16 mouse cellular contexts compared by ENCODE assay signal in the genomic region with DNA sequence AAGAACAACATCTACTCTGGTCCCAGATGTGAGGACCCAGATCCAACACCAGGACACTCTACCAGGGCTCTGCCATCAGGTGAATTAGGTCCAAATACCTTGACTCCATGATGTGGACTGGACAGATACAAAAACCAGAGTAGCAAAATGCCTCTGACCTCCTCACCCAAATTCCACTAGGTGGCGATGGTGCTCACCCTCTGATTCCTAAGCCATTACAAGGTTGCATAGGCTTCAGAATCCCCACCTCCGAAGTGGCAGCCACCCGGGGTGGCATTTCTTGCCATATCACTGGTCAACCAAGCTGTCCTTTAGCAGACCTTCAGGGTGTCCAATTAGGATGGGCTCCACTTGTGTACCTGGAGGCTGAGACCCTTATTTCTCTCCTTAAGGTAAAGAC. TPM values are rescaled to one million over a fixed set of nuclear protein-coding genes. Genes with fewer than 3 reads are reported as not detected.
DNase-seq lines count a peak whose midpoint lies in the region; ATAC-seq and TF ChIP-seq lines count a peak whose summit lies in the region.
"Not testable (repeated sequence)": the region's sequence is repeated elsewhere in the genome, so short reads cannot be mapped to it uniquely, and the experiment has no call there.
"Had no signal": no experiment of that assay in that cellular context is flagged by ENCODE, and none has a peak within 500 bp of the region (broad histone marks: within the 10 kb centered on the region; RNA-seq: fewer than 3 reads in every experiment).

No protein-coding gene starts in this region.

- H3K4me2 ChIP-seq in kidney, postnatal 0 days (ENCODE audit: low read length); lung, postnatal 0 days (replicated peaks; ENCODE audit: low read depth, low read length): not testable (repeated sequence)

- not testable (repeated sequence) for H3ac ChIP-seq in C2C12 (ENCODE audit: control insufficient read depth, insufficient read length, low read depth)

- not testable (repeated sequence) for H3K4me1 ChIP-seq in kidney, postnatal 0 days (replicated peaks; ENCODE audit: insufficient read depth, low read length); lung, postnatal 0 days (ENCODE audit: insufficient read depth, low read depth, low read length)

- not testable (repeated sequence) for H3K79me2 ChIP-seq in C2C12 (ENCODE audit: control insufficient read depth, insufficient read depth)

- not testable (repeated sequence) for H3K27me3 ChIP-seq in C2C12 (ENCODE audit: control insufficient read depth, insufficient read depth, insufficient read length); kidney, postnatal 0 days (ENCODE audit: insufficient read depth, low read length); lung, postnatal 0 days (replicated peaks; ENCODE audit: insufficient read depth, low read length)

- peak; percentile 74 for ATAC-seq in erythroblast, adult 5-6 weeks (replicated peaks; ENCODE audit: low FRiP score, poor library complexity, severe bottlenecking)
- peak; percentile 33 to 59; a peak in 3 of 4 replicates for ATAC-seq in hematopoietic stem cell, adult 5-6 weeks (replicated peaks in 1 of 2; ENCODE audit: insufficient read depth in 1 of 2, low FRiP score in 2 of 2, low TSS enrichment in 1 of 2, low read depth in 1 of 2, poor library complexity in 2 of 2, severe bottlenecking in 2 of 2)
- ATAC-seq in kidney, postnatal 0 days (replicated peaks; ENCODE audit: low FRiP score, low read depth); lung, postnatal 0 days: not testable (repeated sequence)

- peak; percentile 7 for TF ChIP-seq CTCF in C2C12 (IDR thresholded peaks at IDR 0.05; ENCODE audit: control insufficient read depth, insufficient read depth, insufficient read length)
- peak; percentile 55; the same call in 1 of the 2 replicates for TF ChIP-seq CTCF in kidney, postnatal 0 days (IDR thresholded peaks at IDR 0.05; ENCODE audit: low read depth)
- peak; percentile 63 for TF ChIP-seq CTCF in lung, postnatal 0 days (IDR thresholded peaks at IDR 0.05)

- WGBS in kidney, postnatal 0 days = 0% methylated on average over 3 of the region's 3 CpGs
- WGBS in lung, postnatal 0 days = 3% methylated on average over 3 of the region's 3 CpGs

- TF ChIP-seq EP300 in lung, postnatal 0 days (IDR thresholded peaks at IDR 0.05) = not testable (repeated sequence)

- not testable (repeated sequence) for H3K9me3 ChIP-seq in kidney, postnatal 0 days (replicated peaks; ENCODE audit: low read length); lung, postnatal 0 days (ENCODE audit: low read length)

- not testable (repeated sequence) for H3K36me3 ChIP-seq in C2C12 (ENCODE audit: control insufficient read depth, insufficient read depth); kidney, postnatal 0 days (ENCODE audit: insufficient read depth, low read length); lung, postnatal 0 days (ENCODE audit: insufficient read depth, low read length)

- DNase-seq in ZHBTc4 (ENCODE audit: low read depth, low spot score) = peak; percentile 39
- DNase-seq in cerebellum, adult 9-10 months = peak; percentile 51
- DNase-seq in kidney, postnatal 0 days (ENCODE audit: low spot score) = not testable (repeated sequence)
- peak; percentile 23 for DNase-seq in lung, postnatal 0 days (ENCODE audit: low spot score)
- DNase-seq in retina, embryonic 14.5 days (ENCODE audit: low spot score) = peak; percentile 60

- not testable (repeated sequence) for H3K79me3 ChIP-seq in C2C12 (ENCODE audit: low read depth)

- not testable (repeated sequence) for H3K27ac ChIP-seq in kidney, postnatal 0 days; lung, postnatal 0 days (ENCODE audit: low read length)

- not testable (repeated sequence) for H3K9ac ChIP-seq in kidney, postnatal 0 days (ENCODE audit: low read depth, low read length); lung, postnatal 0 days (replicated peaks; ENCODE audit: low read depth)

- H3K4me3 ChIP-seq in C2C12 (ENCODE audit: insufficient read depth, poor library complexity, severe bottlenecking); kidney, postnatal 0 days (replicated peaks; ENCODE audit: low read depth, low read length); lung, postnatal 0 days (ENCODE audit: low read depth, low read length): not testable (repeated sequence)

RNA-seq across cellular contexts. Expression of a gene that starts 1.7 kb away (rescaled TPM):
- 49.1 TPM for polyA plus RNA-seq in C2C12 (2012; fragmentation: generic; extraction: Trizol)
- not detected in 2 replicates for total RNA-seq in erythroblast, adult 5-6 weeks (2015; ENCODE audit: low replicate concordance)
- total RNA-seq in erythroblast, adult 5-6 weeks (2017; ENCODE audit: low replicate concordance) = not detected in 2 replicates
- total RNA-seq in hematopoietic stem cell, adult 5-6 weeks (2017) = 1.2 and 1.5 TPM in 2 replicates
- polyA plus RNA-seq in kidney, postnatal 0 days (2015; fragmentation: Nextera tagmentation; extraction: Ambion mirVana) = 0.14 and 0.15 TPM in 2 replicates
- polyA plus RNA-seq in lung, postnatal 0 days (2015; fragmentation: Nextera tagmentation; extraction: Ambion mirVana) = 0.14 and 0.31 TPM in 2 replicates
- total RNA-seq: gastrocnemius, adult 8-10 months; left cerebral cortex, postnatal 25 days had no signal
- polyA plus RNA-seq: forebrain, embryonic 12.5 days; hindbrain, embryonic 12.5 days; liver, embryonic 12.5 days; testis, adult 2 months had no signal

RNA-seq across cellular contexts. Expression of a gene that starts 28.5 kb away (rescaled TPM):
- not detected for polyA plus RNA-seq in C2C12 (2012; fragmentation: generic; extraction: Trizol)
- total RNA-seq in erythroblast, adult 5-6 weeks (2015; ENCODE audit: low replicate concordance) = 1.0 TPM in 1 of 2 replicates, not detected in the other
- 0.09 TPM in 1 of 2 replicates, not detected in the other for total RNA-seq in erythroblast, adult 5-6 weeks (2017; ENCODE audit: low replicate concordance)
- 11.5 and 12.3 TPM in 2 replicates for total RNA-seq in hematopoietic stem cell, adult 5-6 weeks (2017)
- not detected in 2 replicates for polyA plus RNA-seq in kidney, postnatal 0 days (2015; fragmentation: Nextera tagmentation; extraction: Ambion mirVana)
- 0.10 TPM in 1 of 2 replicates, not detected in the other for polyA plus RNA-seq in lung, postnatal 0 days (2015; fragmentation: Nextera tagmentation; extraction: Ambion mirVana)
- total RNA-seq: gastrocnemius, adult 8-10 months had no signal
- polyA plus RNA-seq: forebrain, embryonic 12.5 days; heart, embryonic 12.5 days; hindbrain, embryonic 12.5 days; kidney, embryonic 16.5 days; liver, embryonic 12.5 days; testis, adult 2 months had no signal

RNA-seq across cellular contexts. Expression of a gene that starts 29.7 kb away (rescaled TPM):
- 0.46 TPM for polyA plus RNA-seq in C2C12 (2012; fragmentation: generic; extraction: Trizol)
- total RNA-seq in erythroblast, adult 5-6 weeks (2015; ENCODE audit: low replicate concordance) = 44.6 and 58.5 TPM in 2 replicates
- 77.3 and 107 TPM in 2 replicates for total RNA-seq in erythroblast, adult 5-6 weeks (2017; ENCODE audit: low replicate concordance)
- total RNA-seq in hematopoietic stem cell, adult 5-6 weeks (2017) = 0.75 and 1.7 TPM in 2 replicates
- not detected in 2 replicates for polyA plus RNA-seq in kidney, postnatal 0 days (2015; fragmentation: Nextera tagmentation; extraction: Ambion mirVana)
- 0.06 and 0.26 TPM in 2 replicates for polyA plus RNA-seq in lung, postnatal 0 days (2015; fragmentation: Nextera tagmentation; extraction: Ambion mirVana)

Comparison
In these comparisons a context has a peak if more than half of its experiments do, and no peak if none do; other contexts are left out.
1. CTCF ChIP-seq: peak in every context shown above with its lines; median percentile 63 in lung, postnatal 0 days; 55 in kidney, postnatal 0 days; 7 in C2C12.
2. RNA of a gene that starts 1.7 kb away (polyA plus RNA-seq): 49.1 TPM in C2C12 (single experiment); 0.14 to 0.31 TPM in lung, postnatal 0 days and 0.14 to 0.15 TPM in kidney, postnatal 0 days; every median in the first group is over 10 times any median in the second.